Mouse (Mus musculus) heart, embryonic 11.5 days (tissue): ENCODE measurements at regions not wholly inside any gene's neighbourhood (a gene's known extent, or its start where the extent isn't known, plus 50 kb on each side); places are given as distances from the start of the nearest gene placed in this dataset.

Experiments used
- ATAC-seq: fragments of 200-750 bp; cut with Nextera tagmentation; replicated peaks from 2 replicates; pipeline ENCODE4 v1.8.0; 2017; ENCODE audit warnings: moderate library complexity; ENCODE audit not compliant: insufficient number of reproducible peaks, low FRiP score, low TSS enrichment
- H3K27ac ChIP-seq: fragments of 300-500 bp; sonication (generic); 2 replicates; pipeline ENCODE4 v1.5.1; 2014; ENCODE audit warnings: mild to moderate bottlenecking, low read depth, low read length
- H3K27me3 ChIP-seq: fragments of 300-500 bp; sonication (generic); 2 replicates; pipeline ENCODE4 v1.6.1; 2014; ENCODE audit warnings: mild to moderate bottlenecking, low read length, mixed read lengths; ENCODE audit not compliant: control insufficient read depth, insufficient read depth
- H3K36me3 ChIP-seq: fragments of 300-500 bp; sonication (generic); 2 replicates; pipeline ENCODE4 v1.6.1; 2014; ENCODE audit warnings: mild to moderate bottlenecking, low read length, moderate library complexity, mixed read lengths; ENCODE audit not compliant: control insufficient read depth, insufficient read depth
- H3K4me1 ChIP-seq: fragments of 300-500 bp; sonication (generic); 2 replicates; pipeline ENCODE4 v1.6.1; 2014; ENCODE audit warnings: low read length; ENCODE audit not compliant: control insufficient read depth, insufficient read depth
- H3K4me2 ChIP-seq: fragments of 300-500 bp; sonication (generic); 2 replicates; pipeline ENCODE4 v1.6.1; 2014; ENCODE audit warnings: mild to moderate bottlenecking, moderate library complexity
- H3K4me3 ChIP-seq: fragments of 300-500 bp; sonication (generic); 2 replicates; pipeline ENCODE4 v1.5.1; 2014; ENCODE audit warnings: low read depth, low read length
- H3K9ac ChIP-seq: fragments of 300-500 bp; sonication (generic); 2 replicates; pipeline ENCODE4 v1.6.1; 2014; ENCODE audit warnings: mild to moderate bottlenecking, low read depth, low read length, moderate library complexity
- H3K9me3 ChIP-seq: fragments of 300-500 bp; sonication (generic); replicated peaks from 2 replicates; pipeline ENCODE4 v1.6.1; 2016; ENCODE audit warnings: low read length; ENCODE audit not compliant: control insufficient read depth
- WGBS: fragments of 180-500 bp; shearing (Covaris S2); extraction: QIAGEN DNeasy Blood & Tissue Kit; methylation state at CpG from one replicate; pipeline ENCODE4 v1.1.7; 2014; ENCODE audit not compliant: insufficient replicate concordance; 5-methylcytosine and 5-hydroxymethylcytosine counted together

GRCm38 (mm10) chr7:115086542-115087448 lies 343.3 kb downstream of the Insc start:
- H3K27ac ChIP-seq = no peak overlapping the region
- H3K4me3 ChIP-seq = no peak overlapping the region
- no peaks in the 10 kb centered on the region for H3K27me3 ChIP-seq
- H3K36me3 ChIP-seq = no peaks in the 10 kb centered on the region
- no peak for ATAC-seq
- H3K4me1 ChIP-seq = no peaks in the 10 kb centered on the region
- no peak overlapping the region for H3K9ac ChIP-seq
- no peak overlapping the region for H3K4me2 ChIP-seq
- 62% methylated on average over 4 of the region's 4 CpGs for WGBS
- no peaks in the 10 kb centered on the region for H3K9me3 ChIP-seq

- no peaks in the 10 kb centered on the region for H3K36me3 ChIP-seq
- no peak overlapping the region for H3K9ac ChIP-seq
- H3K4me2 ChIP-seq = no peak overlapping the region
- no peak for ATAC-seq
- H3K9me3 ChIP-seq = no peaks in the 10 kb centered on the region
- no peaks in the 10 kb centered on the region for H3K27me3 ChIP-seq
- no peaks in the 10 kb centered on the region for H3K4me1 ChIP-seq
- no peak overlapping the region for H3K4me3 ChIP-seq
- H3K27ac ChIP-seq = no peak overlapping the region
- 81% methylated on average over 3 of the region's 3 CpGs for WGBS
These were observed 349.1 kb downstream of the Insc start for GRCm38 (mm10) chr7:115092481-115093050.

- Histone ChIP-seq H3K27ac (no peak overlapping the region), H3K9ac (no peak overlapping the region), H3K4me3 (no peak overlapping the region), H3K27me3 (no peaks in the 10 kb centered on the region), H3K4me1 (no peaks in the 10 kb centered on the region), H3K9me3 (no peaks in the 10 kb centered on the region), H3K36me3 (no peaks in the 10 kb centered on the region), H3K4me2 (no peak overlapping the region)
- 70% methylated on average over 2 of the region's 2 CpGs for WGBS
- no peak for ATAC-seq
These were observed 362.5 kb downstream of the Insc start for GRCm38 (mm10) chr7:115106041-115106440.

- 53% methylated on average over 3 of the region's 3 CpGs for WGBS
- no peak for ATAC-seq
- no peak overlapping the region for H3K27ac ChIP-seq
- H3K4me1 ChIP-seq = no peaks in the 10 kb centered on the region
- no peaks in the 10 kb centered on the region for H3K36me3 ChIP-seq
- H3K9ac ChIP-seq = no peak overlapping the region
- H3K4me2 ChIP-seq = no peak overlapping the region
- no peaks in the 10 kb centered on the region for H3K9me3 ChIP-seq
- H3K4me3 ChIP-seq = no peak overlapping the region
- H3K27me3 ChIP-seq = no peaks in the 10 kb centered on the region
These were observed 368.8 kb downstream of the Insc start for GRCm38 (mm10) chr7:115112282-115112681.

- H3K9me3 ChIP-seq = no peaks in the 10 kb centered on the region
- no peak overlapping the region for H3K4me2 ChIP-seq
- H3K4me3 ChIP-seq = no peak overlapping the region
- H3K36me3 ChIP-seq = no peaks in the 10 kb centered on the region
- no peak overlapping the region for H3K9ac ChIP-seq
- 39% methylated on average over 2 of the region's 2 CpGs for WGBS
- no peak for ATAC-seq
- no peak overlapping the region for H3K27ac ChIP-seq
- H3K4me1 ChIP-seq = 0 out of 2 replicates have a peak, but pooled peaks cover 3% of the 10 kb centered on the region
- H3K27me3 ChIP-seq = no peaks in the 10 kb centered on the region
These were observed 379.8 kb downstream of the Insc start for GRCm38 (mm10) chr7:115123283-115123682.

- H3K9me3 ChIP-seq = no peaks in the 10 kb centered on the region
- no peaks in the 10 kb centered on the region for H3K27me3 ChIP-seq
- H3K36me3 ChIP-seq = no peaks in the 10 kb centered on the region
- 0 out of 2 replicates have a peak, but pooled peaks cover 3% of the 10 kb centered on the region for H3K4me1 ChIP-seq
- no peak overlapping the region for H3K9ac ChIP-seq
- 57% methylated on average over 3 of the region's 3 CpGs for WGBS
- no peak for ATAC-seq
- no peak overlapping the region for H3K4me3 ChIP-seq
- no peak overlapping the region for H3K4me2 ChIP-seq
- no peak overlapping the region for H3K27ac ChIP-seq
These were observed 385.5 kb downstream of the Insc start for GRCm38 (mm10) chr7:115129001-115129400.

- Histone ChIP-seq H3K4me2 (no peak overlapping the region), H3K4me1 (0 out of 2 replicates have a peak, but pooled peaks cover 3% of the 10 kb centered on the region), H3K27ac (no peak overlapping the region), H3K36me3 (no peaks in the 10 kb centered on the region), H3K9me3 (no peaks in the 10 kb centered on the region), H3K27me3 (no peaks in the 10 kb centered on the region), H3K4me3 (no peak overlapping the region), H3K9ac (no peak overlapping the region)
- 86% methylated on average over 10 of the region's 10 CpGs for WGBS
- ATAC-seq = no peak
These were observed 387.9 kb downstream of the Insc start for GRCm38 (mm10) chr7:115131259-115131969.

GRCm38 (mm10) chr7:115131970-115132551 lies 388.6 kb downstream of the Insc start:
- ATAC-seq = no peak
- Histone ChIP-seq H3K36me3 (no peaks in the 10 kb centered on the region), H3K4me1 (0 out of 2 replicates have a peak, but pooled peaks cover 2% of the 10 kb centered on the region), H3K4me3 (no peak overlapping the region), H3K4me2 (no peak overlapping the region), H3K27ac (no peak overlapping the region), H3K9ac (no peak overlapping the region), H3K9me3 (no peaks in the 10 kb centered on the region), H3K27me3 (no peaks in the 10 kb centered on the region)
- 72% methylated on average over 11 of the region's 11 CpGs for WGBS
